Mouse (Mus musculus): Measurements from ENCODE around the gene Wipf3.

DNA sequence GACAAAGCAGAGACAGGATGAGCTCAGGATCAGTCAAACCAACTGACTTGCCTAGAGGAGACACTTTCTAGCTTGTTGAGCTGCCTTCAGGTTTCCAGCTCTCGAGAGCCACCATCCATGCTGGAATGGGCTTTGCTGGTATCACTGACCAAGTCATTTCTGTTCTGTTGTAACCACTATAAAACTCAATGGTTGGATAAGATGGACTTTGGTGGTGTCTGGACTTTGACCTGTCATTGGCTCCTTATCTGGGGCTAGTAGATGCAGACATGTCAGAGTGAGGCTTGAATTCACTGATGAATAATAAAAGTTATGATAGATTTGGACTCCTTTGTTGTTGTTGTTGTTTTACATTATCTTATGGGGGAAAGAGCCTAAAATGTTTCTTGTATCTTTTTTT, 44.6 kb upstream of the Wipf3 start:
- TF ChIP-seq CTCF (IDR thresholded peaks at IDR 0.05; ENCODE audit: low read depth) (no peak), EP300 (optimal IDR thresholded peaks at IDR 0.05) (no peak)
